Mouse (Mus musculus) neural tube, embryonic 10.5 days (tissue): ENCODE data around the gene Hoxb6.

Experiments
- DNase-seq: peaks from one replicate; pipeline ENCODE4 v3.0.0-alpha.2; 2017; ENCODE audit warnings: low spot score; ENCODE audit errors: extremely low spot score

Gene Hoxb6

DNA sequence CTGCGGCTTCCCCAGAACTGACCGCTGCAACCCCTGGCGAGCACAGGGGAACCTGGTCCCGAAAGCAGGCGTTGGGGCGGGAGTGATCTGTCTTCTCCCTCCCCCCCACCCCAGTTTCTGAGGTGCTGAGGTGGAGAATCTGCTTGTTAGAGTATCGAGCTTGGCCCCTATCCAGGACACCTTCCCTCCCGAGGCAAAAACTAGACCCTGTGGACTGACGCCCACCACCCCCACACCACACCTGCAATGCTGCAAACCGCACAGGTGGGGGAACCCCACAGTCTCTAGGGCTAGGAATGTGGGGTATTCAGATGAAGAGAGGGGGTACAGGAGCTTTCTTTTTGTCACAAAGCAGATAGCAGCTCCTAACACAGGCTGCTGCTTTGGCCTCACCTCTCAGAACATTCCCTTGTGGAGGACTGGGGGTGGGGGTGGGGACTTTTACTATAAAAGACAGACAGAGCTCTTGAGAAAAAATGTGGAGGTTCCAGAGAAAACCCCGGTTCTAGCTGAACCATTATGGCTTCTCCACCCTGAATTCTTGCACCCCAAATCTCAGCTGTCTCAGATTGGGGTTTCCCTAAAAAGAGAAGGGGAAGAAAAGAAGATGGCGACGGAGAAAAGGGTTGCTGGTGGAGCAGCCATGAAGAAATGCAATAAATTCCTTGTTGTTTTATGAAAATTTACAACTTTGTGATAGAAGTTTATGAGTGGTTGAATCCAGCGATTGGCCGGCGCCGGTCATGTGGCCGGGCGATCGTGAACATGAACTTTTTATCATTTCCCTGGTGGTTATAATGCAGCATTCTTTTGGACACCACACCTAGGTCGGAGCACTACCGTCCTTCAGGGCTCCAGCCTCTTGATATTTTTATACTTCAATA is at the start of gene Hoxb6:
Gene Hoxb6, plus strand, starts transcription at position 796 of the 884 bp plus-strand sequence.
- DNase-seq, result peak; percentile 70

GRCm38 (mm10) chr11:96250901-96251300 is 41.4 kb upstream of the Hoxb6 start:
- DNase-seq, result peak; percentile 56

- DNase-seq, result peak; percentile 65
Measured at GRCm38 (mm10) chr11:96251480-96252031, 40.7 kb upstream of the Hoxb6 start.

GRCm38 (mm10) chr11:96252541-96253120 is 39.6 kb upstream of the Hoxb6 start:
- DNase-seq, result peak; percentile 46

GRCm38 (mm10) chr11:96254221-96254620 is 38.1 kb upstream of the Hoxb6 start:
- DNase-seq, result peak; percentile 49

- peak; percentile 67 for DNase-seq
Measured at GRCm38 (mm10) chr11:96255111-96255995, 36.9 kb upstream of the Hoxb6 start.

GRCm38 (mm10) chr11:96255996-96256445 is 36.3 kb upstream of the Hoxb6 start:
- no peak for DNase-seq

DNA sequence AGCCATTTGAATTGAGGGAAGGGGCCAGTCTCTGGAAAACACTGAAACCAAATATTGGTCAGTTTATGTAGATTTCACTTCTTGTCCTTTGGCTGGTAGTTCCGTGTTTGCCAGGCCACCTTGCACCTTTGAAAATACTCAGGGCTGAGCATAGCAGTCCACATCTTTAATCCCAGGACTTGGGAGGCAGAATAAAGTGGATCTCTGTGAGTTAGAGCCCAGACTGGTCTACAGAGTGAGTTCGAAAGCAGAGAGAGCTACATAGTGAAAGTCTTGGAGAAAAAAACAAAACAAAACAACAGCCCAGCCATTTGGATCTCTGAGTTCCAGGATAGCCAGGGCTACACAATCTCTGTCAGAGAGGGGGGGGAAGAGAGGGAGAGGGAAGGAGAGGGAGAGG is 35.1 kb upstream of the Hoxb6 start:
- DNase-seq, result no peak

GRCm38 (mm10) chr11:96259038-96259437 is 33.2 kb upstream of the Hoxb6 start:
- DNase-seq, result no peak

DNA sequence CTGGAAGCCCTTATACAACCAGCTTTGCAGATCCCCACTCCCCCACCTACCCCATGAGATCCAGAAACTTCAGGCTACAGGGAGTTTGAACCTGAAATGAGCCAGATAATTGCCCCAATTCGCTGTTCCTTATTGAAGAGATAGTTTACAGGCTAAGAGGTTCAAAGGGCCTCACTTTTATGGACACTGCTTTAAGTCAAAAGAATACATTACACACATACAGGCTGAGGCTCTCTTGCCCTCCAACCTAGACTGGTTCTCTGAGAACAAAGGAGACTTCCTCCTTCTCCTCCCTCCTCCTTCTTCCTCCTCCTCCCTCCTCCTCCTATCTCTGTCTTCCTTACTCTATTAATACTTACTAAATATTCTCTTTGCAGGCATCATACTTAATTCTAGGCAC is 32.8 kb upstream of the Hoxb6 start:
- DNase-seq, result no peak

DNA sequence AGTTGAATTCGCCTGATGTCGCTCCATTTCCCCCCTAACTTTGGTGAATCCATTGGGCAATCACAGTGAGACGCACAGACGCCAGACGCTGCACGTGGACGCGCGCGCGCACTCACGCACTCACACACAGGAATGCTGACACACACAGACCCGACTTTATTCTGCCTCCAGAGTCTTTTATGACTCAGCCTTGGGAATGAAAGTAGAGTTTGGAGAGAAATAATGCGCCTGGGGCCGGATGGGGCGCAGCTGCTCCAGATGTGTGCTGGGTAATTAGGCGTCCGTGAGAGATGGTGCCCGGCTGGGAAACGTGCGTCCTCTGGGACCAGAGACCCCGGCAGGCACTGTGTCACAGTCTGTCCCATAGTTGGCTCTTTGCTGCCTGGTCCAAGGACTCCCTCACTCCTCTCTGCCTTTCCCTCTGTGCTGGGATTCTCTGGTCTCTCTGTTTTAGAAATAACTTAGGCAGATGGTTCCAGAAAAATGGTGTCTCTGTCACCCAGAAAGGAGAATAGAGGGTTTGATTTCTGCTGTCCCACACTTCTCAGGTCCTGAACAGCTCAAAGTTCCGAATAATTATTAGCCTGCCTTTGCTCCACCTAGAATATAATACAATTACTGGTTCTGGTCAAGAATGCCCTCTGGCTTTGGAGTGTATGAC is 31.8 kb upstream of the Hoxb6 start:
- DNase-seq, result peak; percentile 60

DNA sequence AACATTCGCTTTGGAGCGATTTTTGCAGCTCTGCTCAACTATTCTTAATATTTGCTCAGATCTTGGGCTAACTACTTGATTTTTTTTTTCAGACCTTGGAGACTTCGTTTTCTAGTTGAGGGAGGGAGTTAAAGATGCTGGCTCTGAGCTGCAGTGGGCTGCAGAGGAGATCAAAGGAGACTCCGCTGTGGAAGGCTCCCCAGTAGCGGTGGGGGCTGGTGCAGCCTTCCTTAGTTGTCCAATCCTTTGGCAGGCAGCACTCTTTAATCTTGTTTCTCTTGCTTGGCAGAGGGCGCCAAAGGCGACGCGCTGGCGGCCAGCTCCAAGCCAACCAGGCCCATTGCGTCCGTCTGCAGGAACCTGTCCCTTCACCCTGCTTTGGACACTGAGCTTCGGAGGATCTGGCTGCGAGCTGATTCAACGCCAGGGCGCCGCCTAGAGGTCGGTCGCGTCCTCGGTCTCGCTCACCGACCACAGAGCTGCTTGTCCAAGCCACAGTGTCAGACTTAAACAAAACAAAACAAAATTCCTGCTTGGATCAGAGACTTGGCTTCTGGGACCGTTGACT is 30.9 kb upstream of the Hoxb6 start:
- peak; percentile 90 for DNase-seq

DNA sequence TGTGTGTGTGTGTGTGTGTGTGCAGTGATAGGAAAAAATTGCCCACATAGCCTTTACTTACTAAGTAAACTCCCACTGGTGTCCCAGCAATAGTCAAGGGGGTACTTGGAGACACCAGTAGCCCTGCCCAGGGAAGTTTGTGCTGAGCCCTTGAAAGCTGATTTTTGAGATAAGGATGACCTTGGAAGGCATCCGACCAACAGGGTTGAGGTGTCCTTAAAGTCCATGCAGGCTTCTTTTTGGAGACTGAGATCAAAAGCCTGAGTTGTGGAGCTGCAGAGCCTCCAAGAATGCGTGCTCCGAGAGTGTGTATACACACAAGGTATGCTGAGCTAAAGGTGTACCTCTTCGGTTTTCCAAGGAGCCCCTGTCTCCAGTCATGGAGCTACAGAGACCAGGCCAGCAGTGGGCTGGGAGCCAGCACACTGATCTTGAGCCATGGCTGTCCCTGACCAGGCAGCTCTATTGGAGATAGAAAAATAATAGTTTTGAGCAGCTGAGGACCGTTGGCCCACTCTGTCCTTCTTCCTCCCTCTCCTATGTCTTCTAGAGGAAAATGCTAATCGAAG is 29.9 kb upstream of the Hoxb6 start:
- DNase-seq, result peak; percentile 34

- no peak for DNase-seq
Measured at GRCm38 (mm10) chr11:96263636-96264389, 28.5 kb upstream of the Hoxb6 start.

DNA sequence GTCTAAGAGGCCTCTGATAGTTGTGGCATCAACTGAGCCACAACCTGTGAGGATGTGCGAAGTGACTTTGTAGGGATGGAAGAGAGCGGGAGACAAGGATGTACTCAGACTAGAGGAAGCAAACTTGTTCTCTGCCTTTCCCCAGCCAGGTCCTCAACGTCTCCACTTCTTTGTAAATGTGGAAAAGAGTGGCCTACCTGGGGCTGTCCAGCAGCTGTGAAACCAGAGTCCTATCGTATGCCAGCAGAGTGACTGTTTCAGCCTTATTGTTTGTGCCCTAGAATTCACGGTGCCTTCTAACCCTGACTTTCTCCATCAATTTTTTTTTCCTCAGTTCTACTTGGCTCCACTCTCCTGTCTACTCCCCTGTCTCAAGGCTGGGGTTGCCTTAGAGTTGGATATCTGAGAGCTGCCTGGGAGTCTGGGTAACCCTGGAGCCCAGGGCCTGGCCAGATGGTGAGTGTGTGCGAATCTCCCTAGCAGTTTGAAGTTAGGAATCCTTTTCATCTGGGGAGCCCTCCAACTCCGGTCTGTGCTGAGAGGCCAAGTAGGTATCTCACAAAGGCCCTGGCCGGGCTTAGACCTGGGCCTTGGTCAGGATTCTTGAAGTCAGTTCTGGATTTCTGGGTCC is 27.8 kb upstream of the Hoxb6 start:
- peak; percentile 70 for DNase-seq

DNA sequence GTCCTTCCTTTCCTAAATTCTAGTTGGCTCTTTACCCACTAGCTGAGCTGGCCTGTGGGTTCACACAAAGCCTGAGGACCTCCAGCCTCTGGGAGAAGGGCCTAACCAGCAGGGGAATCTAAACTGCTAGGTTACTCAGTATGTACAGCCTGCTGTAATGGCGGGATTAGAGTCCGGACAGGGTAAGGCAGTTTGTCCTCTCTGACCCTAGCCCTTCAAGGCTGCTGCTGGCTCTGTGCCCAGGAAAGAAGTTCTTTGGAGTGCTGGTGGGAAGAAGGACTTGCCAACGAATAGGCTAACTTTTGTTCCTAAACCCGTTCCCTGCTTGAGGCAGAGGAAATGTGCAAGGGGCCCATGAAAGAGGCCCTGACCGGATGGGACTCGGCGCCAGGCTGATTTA is 26.3 kb upstream of the Hoxb6 start:
- DNase-seq, result peak; percentile 55

- peak; percentile 43 for DNase-seq
Measured at GRCm38 (mm10) chr11:96267021-96267920, 25.0 kb upstream of the Hoxb6 start.
